Mouse (Mus musculus) regulatory T cell (primary cell): ENCODE data around the gene Camk2d.

ENCODE experiments used
- in situ Hi-C: fragments of 300-600 bp; cut with MboI, MseI; formaldehyde crosslinking; loops from one replicate; pipeline ENCODE4 v1.15.1; 2025; ENCODE audit warnings: high pct_unique_total_duplicates

Gene Camk2d

DNA sequence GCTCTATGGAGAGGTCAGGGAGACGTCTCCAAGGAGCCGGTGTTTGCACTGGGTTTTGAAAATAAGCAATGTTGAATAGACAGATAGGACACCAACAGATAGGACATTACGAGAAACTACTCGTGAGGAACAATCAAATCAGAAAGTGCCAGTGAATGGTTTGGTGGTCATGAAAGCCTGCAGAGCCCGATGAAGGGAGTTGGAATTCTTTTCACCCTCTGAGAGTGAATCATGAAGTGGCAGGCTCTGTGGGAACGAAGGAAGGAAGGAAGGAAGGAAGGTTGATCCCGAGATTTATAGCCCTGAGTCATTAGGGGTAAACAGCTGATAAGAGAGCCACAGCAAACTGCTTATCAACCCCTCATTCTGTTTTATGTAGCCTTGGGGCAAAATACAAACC, 15.5 kb downstream of the Camk2d start:
- in situ Hi-C loops, result no loop called here

- in situ Hi-C loops, result no loop called here
These were observed 16.8 kb downstream of the Camk2d start for GRCm38 (mm10) chr3:126612748-126613509.

GRCm38 (mm10) chr3:126613510-126614128, 17.5 kb downstream of the Camk2d start:
- in situ Hi-C loops, result no loop called here

DNA sequence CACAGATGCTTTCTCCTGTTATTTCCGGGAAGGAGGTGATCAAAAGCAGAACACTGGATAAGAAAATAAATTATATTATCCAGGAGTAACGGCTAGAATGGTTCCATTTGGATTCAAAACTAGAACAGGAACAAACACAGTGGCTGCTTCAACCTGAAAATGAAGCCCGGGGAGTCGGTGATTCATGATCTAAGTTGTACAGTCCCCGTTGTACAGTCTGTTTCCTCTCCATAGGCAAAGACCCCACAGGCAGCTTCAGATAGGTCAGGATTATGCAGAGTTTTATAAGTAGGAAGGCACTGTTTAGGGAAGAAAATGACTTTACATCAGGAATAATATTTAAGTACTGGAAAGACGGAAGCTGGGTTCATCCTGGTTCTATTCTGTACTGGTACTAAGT, 19.2 kb downstream of the Camk2d start:
- in situ Hi-C loops, result loop anchor here (5.0 kb wide), 1 partner anchor 37 kb away; no protein-coding TSS in a partner anchor

DNA sequence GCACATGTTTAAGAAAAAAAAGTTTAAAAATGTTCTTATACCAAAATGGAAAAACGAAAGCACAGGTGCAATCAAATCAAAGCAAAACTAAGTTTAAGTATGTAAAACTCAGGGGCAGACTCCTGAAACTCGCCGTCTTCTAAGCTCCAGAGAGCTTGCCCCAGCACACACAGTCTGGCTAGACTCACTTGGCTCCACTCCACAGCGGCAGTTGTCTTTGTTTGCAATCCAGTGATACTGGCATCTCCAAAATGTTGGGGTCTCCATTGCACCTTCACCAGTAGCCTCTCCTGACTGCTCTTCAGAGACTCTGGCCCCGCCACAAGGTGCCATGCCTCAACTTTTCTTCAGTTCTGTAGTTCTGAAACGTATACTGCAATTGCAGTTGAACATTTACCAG, 24.1 kb downstream of the Camk2d start:
- in situ Hi-C loops, result no loop called here

GRCm38 (mm10) chr3:126622509-126622908, 26.4 kb downstream of the Camk2d start:
- in situ Hi-C loops, result no loop called here

- in situ Hi-C loops, result no loop called here
These were observed 29.1 kb downstream of the Camk2d start for GRCm38 (mm10) chr3:126624994-126625763.

DNA sequence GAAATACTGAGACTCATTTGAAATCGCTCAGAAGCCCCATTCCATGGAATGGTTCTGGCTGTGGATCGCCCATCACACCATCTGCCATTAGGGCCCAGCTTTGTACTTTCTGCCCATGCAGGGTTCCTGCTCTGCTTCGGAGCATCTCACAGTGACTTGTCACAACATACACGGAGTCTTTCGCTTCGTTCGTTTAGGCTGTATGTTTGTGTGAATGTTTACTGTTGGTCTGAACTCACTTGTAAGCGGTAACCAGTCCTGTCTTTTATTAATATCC, 29.6 kb downstream of the Camk2d start:
- in situ Hi-C loops, result no loop called here

DNA sequence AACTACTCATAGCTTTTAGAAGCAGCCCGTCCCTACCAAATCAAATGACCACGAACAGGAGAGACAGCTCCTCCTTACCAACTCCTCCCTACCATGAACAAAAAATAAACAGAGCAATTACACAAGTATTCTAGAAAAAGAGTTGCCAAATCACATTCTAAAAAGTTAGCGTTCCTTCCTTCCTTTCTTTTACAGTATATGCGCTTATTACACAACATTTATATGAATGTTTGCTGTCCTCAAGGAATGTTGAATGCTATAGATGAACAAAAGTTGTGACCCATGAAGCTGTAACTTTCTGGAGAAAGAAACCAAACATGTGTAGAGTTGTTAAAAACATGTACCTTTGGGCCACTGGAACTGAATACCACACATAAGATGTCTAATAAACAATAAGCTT, 31.9 kb downstream of the Camk2d start:
- in situ Hi-C loops, result no loop called here

DNA sequence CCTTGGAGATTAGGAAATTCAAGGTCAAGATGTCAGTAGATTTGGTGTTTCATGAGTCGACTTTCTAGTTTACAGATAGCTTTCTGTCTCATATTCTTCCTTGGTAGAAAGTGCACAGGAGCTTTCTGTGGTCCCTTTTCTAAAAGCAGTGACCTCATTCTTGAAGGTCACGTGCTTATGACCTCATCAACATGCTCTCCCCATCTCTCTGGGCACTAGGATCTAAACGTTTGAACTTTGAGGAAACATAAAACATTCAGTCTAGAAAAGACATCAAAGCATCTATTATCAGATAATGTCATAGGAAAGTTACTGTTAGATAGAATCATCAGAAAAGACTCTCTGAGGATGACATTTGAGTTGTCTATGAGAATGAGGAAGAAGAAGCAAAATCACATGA, 32.3 kb downstream of the Camk2d start:
- in situ Hi-C loops, result no loop called here

DNA sequence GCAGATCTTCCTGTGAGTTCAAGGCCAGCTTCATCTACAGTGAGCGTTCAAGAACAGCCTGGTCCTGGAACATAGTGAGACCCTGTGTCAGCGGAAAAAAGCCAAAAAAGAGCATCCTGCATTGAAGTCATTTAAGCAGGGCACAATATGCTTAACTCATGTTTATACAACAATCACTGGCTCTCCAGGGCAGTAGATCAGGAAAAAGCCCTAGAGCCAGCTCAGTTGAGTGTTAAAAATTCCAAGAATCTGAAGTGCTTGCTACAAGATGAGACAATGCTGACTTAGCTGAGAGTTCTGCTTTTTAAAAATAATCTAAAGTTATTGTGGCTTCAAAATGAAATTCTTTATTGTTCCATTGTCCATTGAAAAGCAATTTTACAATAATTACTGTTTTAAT, 32.9 kb downstream of the Camk2d start:
- in situ Hi-C loops, result no loop called here

GRCm38 (mm10) chr3:126630111-126630869, 34.2 kb downstream of the Camk2d start:
- in situ Hi-C loops, result no loop called here

DNA sequence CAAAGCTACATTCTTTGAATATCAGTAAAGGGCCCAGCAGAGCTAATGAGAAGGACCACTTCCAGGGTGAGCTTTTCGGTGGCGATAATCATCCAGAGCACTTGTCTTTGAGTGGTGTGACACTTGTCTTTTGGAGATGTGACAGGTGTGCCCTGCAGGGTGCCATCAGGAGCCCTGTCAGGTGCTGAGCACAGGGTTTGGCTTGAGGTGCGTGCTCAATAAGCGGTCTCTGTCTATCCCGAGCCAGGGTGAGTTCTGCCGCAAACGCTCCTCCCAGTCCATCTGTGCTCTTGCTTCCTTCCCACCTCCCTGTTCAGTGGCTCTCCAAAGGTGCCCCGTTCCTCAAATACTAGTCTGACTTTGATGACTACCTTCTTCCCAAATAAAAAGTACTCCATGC, 35.5 kb downstream of the Camk2d start:
- in situ Hi-C loops, result no loop called here

DNA sequence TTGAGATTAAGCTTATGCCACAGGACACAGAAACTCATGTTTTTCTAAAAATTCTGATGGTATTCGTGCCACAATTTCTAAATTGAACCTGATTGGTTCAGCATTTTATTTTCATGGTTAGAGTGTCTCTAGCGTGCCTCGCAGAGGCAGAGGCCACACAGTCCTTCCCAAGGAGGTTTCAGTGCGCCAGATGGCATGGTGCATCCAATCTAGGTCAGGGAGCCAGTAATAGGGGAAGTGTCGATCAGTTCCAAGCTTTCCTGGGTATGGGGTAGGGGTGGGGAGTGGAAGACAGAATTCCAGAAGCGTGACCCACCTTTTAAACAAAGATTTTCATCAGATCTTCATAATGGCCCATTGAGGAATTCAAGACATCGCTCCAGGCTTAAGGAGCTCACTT, 36.5 kb downstream of the Camk2d start:
- in situ Hi-C loops, result no loop called here

- in situ Hi-C loops, result no loop called here
These were observed 38.1 kb downstream of the Camk2d start for GRCm38 (mm10) chr3:126634171-126634570.

GRCm38 (mm10) chr3:126638259-126638658, 42.2 kb downstream of the Camk2d start:
- in situ Hi-C loops, result no loop called here

DNA sequence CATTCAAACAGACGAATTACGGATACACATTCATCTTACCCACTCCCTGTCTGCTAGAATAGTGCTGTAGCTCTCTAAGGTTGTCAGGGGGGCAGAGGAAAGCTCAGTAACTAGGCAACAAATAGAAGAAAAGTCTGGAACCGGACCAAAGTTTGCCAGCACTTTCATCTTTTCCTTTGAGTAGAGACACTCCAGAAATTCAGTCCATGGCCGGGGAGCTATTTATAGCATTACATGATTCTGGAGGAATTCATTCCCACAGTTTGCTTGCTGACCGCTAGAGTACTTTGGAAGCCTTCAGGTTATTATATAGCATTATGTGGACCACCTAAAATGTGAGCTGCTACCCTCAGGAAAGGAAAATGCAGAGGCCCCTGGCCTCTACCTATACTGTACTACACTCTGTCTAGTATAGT, 43.0 kb downstream of the Camk2d start:
- in situ Hi-C loops, result no loop called here

- in situ Hi-C loops, result no loop called here
These were observed 44.5 kb downstream of the Camk2d start for GRCm38 (mm10) chr3:126640443-126641251.

DNA sequence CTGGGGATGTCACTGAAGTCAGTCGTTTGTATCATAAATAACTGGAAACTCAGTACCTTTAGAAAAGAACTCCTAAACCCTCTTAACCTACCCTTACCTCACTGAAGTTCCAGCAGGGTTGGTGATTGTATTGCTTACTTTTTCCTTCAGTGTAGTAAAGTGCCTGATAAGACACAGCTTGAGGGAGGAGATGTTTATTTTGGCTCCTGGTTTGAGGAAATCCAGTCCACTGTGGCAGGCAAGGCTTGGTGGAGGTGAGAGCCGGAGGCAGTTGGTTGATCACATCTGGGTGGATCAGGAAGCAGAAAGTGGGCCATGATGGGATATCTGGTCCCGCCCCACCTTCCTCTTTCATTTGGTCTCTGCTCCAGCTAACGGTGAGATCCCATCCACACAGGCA, 45.3 kb downstream of the Camk2d start:
- in situ Hi-C loops, result no loop called here

GRCm38 (mm10) chr3:126643071-126644010, 47.2 kb downstream of the Camk2d start:
- in situ Hi-C loops, result no loop called here
